Mouse (Mus musculus) adrenal gland, adult 2 months (tissue): ENCODE results near the gene Rab31. TPM values are rescaled to one million over a fixed set of nuclear protein-coding genes. Genes with fewer than 3 reads are reported as not detected.

ENCODE experiments used
- DNase-seq: peaks from one replicate; pipeline ENCODE4 v3.0.0; 2021
- polyA plus RNA-seq: library from polyadenylated mRNA; depleted of rRNA; stranded (reverse); fragments of >200 nt; gene quantifications from 2 replicates; pipeline ENCODE4 v1.2.3, GENCODE M21; 2012
- total RNA-seq, 2 experiments: library from RNA; stranded (reverse); gene quantifications; 2 replicates each; pipeline ENCODE4 v1.2.3; 2021

Rab31 gene
- total and polyA plus RNA-seq, 3 experiments, result 16.7 to 48.2 (median 36.7) TPM

DNA sequence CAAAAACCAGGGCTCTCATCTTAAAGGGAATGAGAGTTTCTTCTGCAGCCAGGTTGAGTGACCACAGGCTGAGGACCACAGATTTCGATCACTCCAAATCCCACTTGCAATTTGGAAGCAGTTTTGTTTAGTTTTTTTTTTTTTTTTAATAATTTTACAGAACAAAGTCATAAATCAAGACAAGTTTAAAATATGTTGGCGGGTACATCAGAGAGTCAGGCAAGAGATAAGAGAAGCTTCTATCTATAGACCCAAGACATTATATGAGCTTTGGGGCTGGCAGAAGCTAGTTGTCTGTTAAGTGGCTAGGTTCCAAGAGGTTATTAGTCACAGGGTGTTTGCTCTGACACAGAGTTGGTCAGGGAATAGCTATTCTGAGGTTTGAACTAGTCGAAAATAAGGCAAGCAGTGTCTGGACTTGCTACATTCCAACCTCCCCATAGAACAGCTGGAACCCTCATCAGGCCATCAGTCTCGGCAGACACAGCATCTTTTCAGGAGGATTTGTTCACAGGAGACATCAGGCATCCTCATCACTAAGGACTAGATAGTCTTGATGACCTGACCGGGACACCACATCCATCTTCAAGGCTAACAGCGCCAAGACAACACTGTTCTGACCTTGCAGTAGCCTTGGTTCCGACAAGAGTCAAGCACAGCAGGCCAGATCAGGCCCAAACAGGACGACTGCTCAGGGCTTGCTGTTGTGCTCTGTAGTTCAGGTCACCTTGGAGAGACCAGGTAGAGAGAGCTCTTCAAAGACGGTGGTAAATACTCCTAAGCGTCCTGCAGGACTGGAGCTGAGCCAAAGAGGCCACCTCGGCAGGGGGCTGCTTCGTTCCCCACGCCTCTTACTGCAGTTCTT, 68.8 kb downstream of the Rab31 start:
- DNase-seq, result peak; percentile 49

GRCm38 (mm10) chr17:65701797-65702566, 70.6 kb downstream of the Rab31 start:
- peak; percentile 78 for DNase-seq

DNA sequence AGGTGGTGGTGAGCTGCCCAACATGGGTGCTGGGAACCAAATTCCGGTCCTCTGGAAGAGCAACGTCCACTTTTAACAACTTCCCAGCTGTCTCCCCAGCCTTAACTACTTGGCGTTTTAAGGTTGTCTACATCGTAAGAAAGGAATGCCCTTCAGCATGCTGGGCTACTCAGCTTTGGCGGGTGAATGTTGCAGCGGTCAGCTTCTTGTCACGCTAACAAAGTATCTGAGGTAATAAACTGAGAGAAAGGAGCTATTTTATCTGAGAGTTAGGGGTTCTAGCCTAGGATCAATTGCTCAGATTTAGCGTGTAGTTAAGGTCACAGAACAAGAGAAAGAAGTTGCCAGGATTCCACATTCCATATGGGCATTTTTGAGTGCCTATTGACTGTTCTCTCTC, 71.2 kb downstream of the Rab31 start:
- DNase-seq, result no peak

DNA sequence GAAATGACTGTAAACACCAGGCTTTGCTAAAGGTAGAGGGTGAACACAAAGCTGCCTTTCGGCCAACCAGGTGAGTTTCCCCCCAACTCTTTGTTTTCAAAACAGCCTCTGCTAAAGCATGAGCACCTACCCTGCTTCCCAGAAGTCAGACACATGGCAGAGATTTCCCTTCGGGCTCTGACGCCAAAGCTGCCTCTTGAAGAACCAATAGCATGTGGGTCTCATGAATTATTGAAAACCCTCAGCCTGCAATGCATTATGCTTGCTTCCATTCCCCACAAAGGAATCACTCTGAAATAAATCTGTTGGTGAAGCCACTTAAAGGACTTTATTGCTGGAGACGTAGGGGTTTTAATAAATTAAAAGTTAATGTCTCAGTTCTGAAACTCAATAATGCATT, 72.5 kb downstream of the Rab31 start:
- no peak for DNase-seq

DNA sequence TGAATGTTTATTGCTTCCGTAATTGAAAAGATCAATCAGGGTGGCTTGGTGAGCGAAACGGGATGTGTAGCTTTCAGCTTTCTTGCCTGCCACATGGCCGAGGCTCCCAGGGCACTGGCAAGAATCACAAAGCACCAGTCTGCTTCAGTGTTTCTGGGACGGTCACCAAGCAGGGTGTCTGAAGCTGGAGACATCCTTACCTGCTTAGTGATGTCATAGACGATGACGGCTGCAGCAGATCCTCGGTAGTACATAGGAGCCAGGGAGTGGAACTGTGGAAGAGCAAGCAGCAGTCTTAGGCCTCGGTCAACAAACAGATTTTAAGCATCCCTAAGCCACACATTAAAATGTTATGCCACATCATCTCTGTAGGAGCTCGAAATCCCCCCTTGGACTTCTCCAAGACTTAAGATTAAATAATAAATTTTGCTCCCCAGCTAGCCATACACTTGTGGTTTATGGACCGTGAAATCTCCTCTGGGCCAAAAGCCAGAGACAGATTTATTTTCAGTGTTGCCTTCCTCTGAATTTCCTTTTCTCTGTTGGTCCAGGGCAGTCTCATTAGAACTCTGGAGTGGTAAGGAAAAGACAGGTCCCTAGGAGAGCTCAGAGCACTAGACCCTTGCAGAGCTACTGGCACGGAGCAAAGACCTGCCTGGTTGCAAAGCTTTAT, 74.6 kb downstream of the Rab31 start:
- no peak for DNase-seq

DNA sequence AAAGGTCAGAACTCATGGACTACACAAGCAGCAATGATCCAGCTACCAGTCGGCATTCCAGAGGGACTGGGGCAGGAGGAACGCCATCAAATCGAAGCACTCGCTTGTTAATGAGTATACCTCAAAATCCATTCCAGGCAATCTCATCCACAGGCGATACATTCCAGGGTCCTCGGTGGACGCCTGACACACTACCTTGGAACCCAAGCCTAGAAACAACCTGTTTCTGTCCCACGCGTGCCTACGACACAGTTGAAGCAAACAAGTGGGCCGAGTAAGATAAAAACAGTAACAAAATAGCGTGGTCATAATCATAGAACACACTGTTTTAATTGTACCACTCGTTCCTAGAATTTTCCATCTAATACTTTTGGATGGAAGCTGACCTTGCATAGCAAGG, 75.6 kb downstream of the Rab31 start:
- DNase-seq, result no peak

GRCm38 (mm10) chr17:65692276-65692675, 80.3 kb downstream of the Rab31 start:
- no peak for DNase-seq

DNA sequence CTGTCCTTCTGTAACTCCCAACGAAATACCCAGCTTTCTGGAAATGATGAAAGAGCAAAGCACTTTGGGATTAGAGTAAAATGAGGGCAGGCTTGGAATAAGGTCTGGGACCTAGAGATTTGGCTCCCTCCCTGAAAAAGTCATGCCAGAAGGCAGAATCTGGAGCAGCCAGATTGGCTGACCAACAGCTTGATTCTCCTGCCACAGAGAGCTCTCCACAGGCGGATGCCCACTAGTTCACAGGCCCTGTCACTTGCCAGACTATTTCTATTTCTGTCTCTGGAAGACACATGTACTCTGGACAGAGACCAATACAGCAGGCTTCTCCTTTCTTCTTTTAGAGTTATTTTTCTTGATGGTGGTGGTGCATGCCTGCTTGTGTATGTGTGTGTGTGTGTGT, 88.8 kb downstream of the Rab31 start:
- no peak for DNase-seq

DNA sequence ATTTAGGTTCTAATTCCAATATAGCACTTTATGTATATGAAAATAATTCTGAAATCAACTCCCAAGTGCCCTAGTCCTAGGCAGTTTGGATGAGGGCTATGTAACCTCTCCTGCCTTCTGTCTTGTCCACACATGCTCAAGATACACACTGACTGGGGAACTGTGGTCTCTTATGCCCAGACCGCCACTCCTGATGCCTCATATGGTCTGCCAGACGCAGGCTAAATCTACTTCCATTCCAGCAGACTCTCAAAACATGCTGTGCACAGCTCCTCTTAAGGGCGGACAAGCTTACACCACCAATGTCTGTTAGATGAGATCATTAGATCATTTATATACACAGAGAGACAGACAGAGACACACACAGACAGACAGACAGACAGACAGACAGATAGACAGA, 89.2 kb downstream of the Rab31 start:
- no peak for DNase-seq

DNA sequence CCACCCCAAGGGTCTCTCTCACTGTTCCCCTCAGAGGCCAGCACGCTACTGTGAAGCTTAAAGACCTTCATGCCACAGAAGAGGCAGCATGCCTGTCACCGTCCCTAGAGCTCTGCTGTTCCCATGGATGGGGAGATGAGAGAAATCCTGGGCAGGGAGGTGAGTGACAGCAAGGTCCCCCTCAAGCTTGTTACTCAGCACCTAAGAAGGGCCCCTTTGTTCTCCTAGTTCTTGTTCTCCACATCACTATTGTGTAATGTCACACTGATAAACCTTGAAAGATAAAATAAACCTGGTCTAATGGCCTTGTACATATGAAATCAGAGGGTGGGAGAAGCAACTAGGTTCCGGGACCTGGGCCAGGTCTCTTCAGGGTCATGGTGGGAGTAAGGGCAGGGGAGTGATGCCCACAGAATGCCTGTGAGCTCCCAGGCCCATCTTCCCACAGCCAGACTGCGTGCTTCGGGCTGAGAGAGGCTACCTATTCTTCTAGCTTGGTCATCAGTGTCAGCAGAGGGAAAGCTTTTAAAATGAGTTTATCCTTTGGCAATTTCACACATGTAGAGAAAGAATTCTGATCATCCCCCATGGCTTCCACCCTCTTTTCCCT, 90.4 kb downstream of the Rab31 start:
- DNase-seq, result peak; percentile 46

GRCm38 (mm10) chr17:65681516-65681915, 91.0 kb downstream of the Rab31 start:
- no peak for DNase-seq

DNA sequence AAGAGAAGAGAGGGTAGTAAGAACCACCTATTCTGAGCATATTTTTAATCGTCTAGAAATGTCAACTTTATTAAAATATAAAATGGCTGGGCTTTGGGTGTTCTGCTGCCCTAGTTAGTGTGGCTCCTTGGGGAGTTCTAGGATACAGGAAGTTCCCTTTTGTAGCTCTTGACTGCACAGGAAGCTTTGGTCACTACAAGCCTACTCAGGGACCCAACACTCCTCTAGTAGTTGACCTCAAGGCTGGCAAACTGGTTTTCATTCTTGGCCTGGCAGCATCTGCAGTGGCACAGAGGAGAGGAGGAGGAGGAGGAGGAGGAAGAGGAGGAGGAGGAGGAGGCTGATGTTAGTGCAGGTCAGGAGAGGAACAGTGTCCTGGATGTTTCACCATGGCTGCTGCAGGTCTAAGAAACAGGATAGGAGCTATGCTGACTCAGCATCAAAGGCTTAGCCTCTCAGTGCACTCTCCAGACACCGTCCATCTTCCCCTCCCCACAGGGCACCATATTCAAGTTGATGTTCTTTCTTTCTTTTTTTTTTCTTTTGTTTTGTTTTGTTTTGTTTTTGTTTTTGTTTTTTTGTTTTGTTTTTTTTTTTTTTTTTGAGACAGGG, 91.6 kb downstream of the Rab31 start:
- DNase-seq, result no peak

- no peak for DNase-seq
These were observed 92.6 kb downstream of the Rab31 start for GRCm38 (mm10) chr17:65679806-65680446.

DNA sequence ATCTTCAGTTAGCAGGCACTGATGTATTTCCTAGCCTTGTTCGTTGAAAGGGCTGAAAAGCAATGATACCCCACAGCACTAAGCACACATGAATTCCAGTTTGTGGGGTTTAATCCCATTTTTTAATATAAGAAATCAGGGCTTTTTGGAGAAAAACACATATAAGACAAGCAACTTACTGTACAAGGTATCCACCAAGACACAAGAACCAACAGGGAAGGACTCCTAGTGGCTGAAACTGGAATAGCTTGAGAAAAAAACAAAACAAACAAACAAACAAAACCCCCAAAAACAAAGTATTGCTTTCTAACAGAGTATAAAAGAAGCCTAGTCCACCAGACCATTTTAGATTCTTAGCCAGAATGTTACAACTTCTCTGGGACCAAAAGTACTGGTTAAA, 94.8 kb downstream of the Rab31 start:
- no peak for DNase-seq

DNA sequence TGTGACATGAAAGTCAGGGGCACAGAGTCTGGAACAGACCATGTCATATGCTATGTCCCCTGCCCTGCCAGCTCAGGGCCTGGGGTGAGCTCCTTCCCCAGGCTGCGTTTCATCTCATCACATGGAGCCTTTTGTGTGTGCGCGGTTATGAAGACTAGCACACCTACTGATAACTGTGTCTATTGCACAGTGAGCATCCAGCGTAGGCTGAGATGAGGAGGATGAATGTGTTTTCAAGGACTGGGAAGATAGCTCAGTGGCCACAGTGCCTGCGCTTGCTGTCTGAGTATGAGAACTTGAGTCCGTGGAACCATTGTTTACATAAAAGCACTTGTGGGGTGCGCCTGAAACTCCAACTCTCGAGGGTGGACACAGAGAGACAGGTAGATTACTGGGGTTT, 96.0 kb downstream of the Rab31 start:
- DNase-seq, result no peak

DNA sequence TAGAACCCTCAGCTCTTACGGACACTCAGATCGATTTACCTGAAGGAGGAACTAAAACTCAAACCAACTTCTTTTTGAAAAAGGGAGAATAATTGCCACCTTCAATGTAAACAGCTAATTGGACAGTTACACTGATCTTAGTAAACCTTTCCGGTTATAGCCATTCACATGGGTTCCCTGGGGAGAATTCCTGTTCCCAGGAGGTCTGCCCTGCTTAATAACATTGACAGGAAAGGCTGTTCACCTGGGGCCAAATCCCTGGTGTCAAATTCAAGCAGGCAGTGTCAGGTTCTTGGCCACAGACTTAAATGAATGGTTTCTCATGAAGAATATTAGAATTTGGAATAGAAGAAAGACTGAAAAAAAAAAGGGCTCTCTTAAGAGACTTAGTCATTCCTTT, 96.6 kb downstream of the Rab31 start:
- no peak for DNase-seq

GRCm38 (mm10) chr17:65674710-65675171, 97.8 kb downstream of the Rab31 start:
- DNase-seq, result peak; percentile 16

- no peak for DNase-seq
These were observed 99.6 kb downstream of the Rab31 start for GRCm38 (mm10) chr17:65672926-65673325.

DNA sequence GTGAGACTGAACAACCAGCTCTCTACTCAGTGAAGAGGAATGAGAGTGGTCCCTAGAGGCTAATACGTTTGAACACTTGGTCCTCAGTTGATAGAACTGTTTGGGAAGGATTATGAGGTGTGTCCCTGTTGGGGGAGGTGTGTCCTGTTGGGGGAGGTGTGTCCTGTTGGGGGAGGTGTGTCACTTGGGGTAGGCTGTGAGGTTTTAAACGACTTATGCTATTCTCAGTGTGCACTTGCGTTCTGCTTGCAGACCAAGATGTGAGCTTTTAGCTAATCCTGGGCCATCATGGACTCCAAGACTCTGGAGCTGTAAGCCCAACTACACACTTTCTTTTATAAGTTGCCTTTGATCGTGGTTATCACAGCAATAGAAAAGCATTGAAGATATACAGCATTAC, 103.5 kb downstream of the Rab31 start:
- DNase-seq, result no peak

DNA sequence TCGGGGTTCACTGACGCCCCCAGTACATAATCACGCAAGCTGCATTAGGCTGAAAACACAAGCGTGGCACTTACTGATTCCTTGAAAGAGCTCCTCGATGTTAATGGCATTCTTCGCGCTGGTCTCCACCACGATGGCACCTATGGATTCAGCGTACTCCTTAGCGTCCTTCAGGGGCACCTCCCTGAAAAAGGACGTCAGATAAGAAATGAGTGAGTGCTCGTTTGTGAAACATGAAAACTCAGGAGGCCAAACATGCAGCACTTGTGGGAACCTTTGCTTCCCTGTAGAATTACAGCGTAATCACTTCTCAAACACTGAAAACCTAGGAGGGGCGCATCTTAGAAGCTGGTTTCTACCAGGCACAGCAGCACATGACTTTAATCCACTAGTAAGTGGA, 104.8 kb downstream of the Rab31 start:
- DNase-seq, result no peak
